Mouse (Mus musculus) midbrain, postnatal 0 days (tissue): ENCODE measurements at regions not wholly inside any gene's neighbourhood (a gene's known extent, or its start where the extent isn't known, plus 50 kb on each side); places are given as distances from the start of the nearest gene placed in this dataset.

Experiments used
- ATAC-seq: fragments of 200-750 bp; cut with Nextera tagmentation; 2 replicates; pipeline ENCODE4 v1.8.0; 2017; ENCODE audit warnings: moderate number of reproducible peaks, mild to moderate bottlenecking, moderate TSS enrichment, moderate library complexity; ENCODE audit not compliant: low FRiP score
- DNase-seq: peaks from one replicate; pipeline ENCODE4 v3.0.0-alpha.2; 2015; ENCODE audit warnings: low spot score
- H3K27ac ChIP-seq: fragments of 300-500 bp; sonication (generic); 2 replicates; pipeline ENCODE4 v1.5.1; 2014; ENCODE audit warnings: low read depth, mild to moderate bottlenecking, low read length, mixed read lengths
- H3K27me3 ChIP-seq: fragments of 300-500 bp; sonication (generic); 2 replicates; pipeline ENCODE4 v1.6.1; 2014; ENCODE audit warnings: low read length, control low read depth, mixed read lengths; ENCODE audit not compliant: insufficient read depth
- H3K36me3 ChIP-seq: fragments of 300-500 bp; sonication (generic); 2 replicates; pipeline ENCODE4 v1.6.1; 2014; ENCODE audit warnings: low read length, control low read depth, mixed read lengths; ENCODE audit not compliant: insufficient read depth
- H3K4me1 ChIP-seq: fragments of 300-500 bp; sonication (generic); 2 replicates; pipeline ENCODE4 v1.6.1; 2014; ENCODE audit warnings: mild to moderate bottlenecking, control low read depth, antibody characterized with exemption, low read length, mixed read lengths; ENCODE audit not compliant: insufficient read depth
- H3K4me2 ChIP-seq: fragments of 300-500 bp; sonication (generic); 2 replicates; pipeline ENCODE4 v1.6.1; 2014; ENCODE audit warnings: low read depth, mild to moderate bottlenecking, low read length, mixed read lengths; ENCODE audit not compliant: poor library complexity, severe bottlenecking
- H3K4me3 ChIP-seq: fragments of 300-500 bp; sonication (generic); 2 replicates; pipeline ENCODE4 v1.5.1; 2014; ENCODE audit warnings: low read depth, mild to moderate bottlenecking, low read length, moderate library complexity
- H3K9ac ChIP-seq: fragments of 300-500 bp; sonication (generic); replicated peaks from 2 replicates; pipeline ENCODE4 v1.6.1; 2014; ENCODE audit warnings: mild to moderate bottlenecking, low read length, moderate library complexity, mixed read lengths; ENCODE audit not compliant: poor library complexity, severe bottlenecking
- H3K9me3 ChIP-seq: fragments of 300-500 bp; sonication (generic); 2 replicates; pipeline ENCODE4 v1.6.1; 2016; ENCODE audit warnings: low read length, control low read depth
- CTCF ChIP-seq: IDR thresholded peaks from 2 replicates; pipeline ENCODE4 v1.5.1; 2016; ENCODE audit warnings: antibody characterized with exemption, mild to moderate bottlenecking
- WGBS: fragments of 180-500 bp; shearing (Covaris S2); extraction: QIAGEN DNeasy Blood & Tissue Kit; methylation state at CpG from one replicate; pipeline ENCODE4 v1.1.7; 2014; 5-methylcytosine and 5-hydroxymethylcytosine counted together

- Histone ChIP-seq H3K9ac (no peak overlapping the region), H3K4me1 (no peaks in the 10 kb centered on the region), H3K4me2 (no peak overlapping the region), H3K36me3 (no peaks in the 10 kb centered on the region), H3K4me3 (no peak overlapping the region), H3K27me3 (no peaks in the 10 kb centered on the region), H3K27ac (no peak overlapping the region), H3K9me3 (no peaks in the 10 kb centered on the region)
- TF ChIP-seq CTCF = no peak
- DNase-seq (no peak), ATAC-seq (no peak)
- WGBS = 84% methylated on average over 1 of the region's 1 CpGs
Measured at GRCm38 (mm10) chr6:18710763-18711162, 137.6 kb upstream of the Lsm8 start.

- Histone ChIP-seq H3K4me2 (no peak overlapping the region), H3K9me3 (no peaks in the 10 kb centered on the region), H3K27me3 (no peaks in the 10 kb centered on the region), H3K9ac (no peak overlapping the region), H3K36me3 (no peaks in the 10 kb centered on the region), H3K4me3 (no peak overlapping the region), H3K4me1 (no peaks in the 10 kb centered on the region), H3K27ac (no peak overlapping the region)
- no peak for ATAC-seq
- TF ChIP-seq CTCF = no peak
- DNase-seq = no peak
- 67% methylated on average over 2 of the region's 2 CpGs for WGBS
Measured at GRCm38 (mm10) chr6:18748859-18749258, 99.5 kb upstream of the Lsm8 start.

GRCm38 (mm10) chr6:18764536-18764935 lies 83.8 kb upstream of the Lsm8 start:
- Histone ChIP-seq H3K9ac (no peak overlapping the region), H3K9me3 (no peaks in the 10 kb centered on the region), H3K4me1 (no peaks in the 10 kb centered on the region), H3K27ac (no peak overlapping the region), H3K4me2 (no peak overlapping the region), H3K4me3 (no peak overlapping the region), H3K27me3 (no peaks in the 10 kb centered on the region), H3K36me3 (no peaks in the 10 kb centered on the region)
- no peak for TF ChIP-seq CTCF
- ATAC-seq (no peak), DNase-seq (no peak)
- 84% methylated on average over 2 of the region's 2 CpGs for WGBS

- ATAC-seq = no peak
Measured at GRCm38 (mm10) chr6:18795390-18795789, 53.0 kb upstream of the Lsm8 start.

GRCm38 (mm10) chr6:18795847-18796246 lies 52.5 kb upstream of the Lsm8 start:
- no peak overlapping the region for H3K4me3 ChIP-seq
- H3K9me3 ChIP-seq = no peaks in the 10 kb centered on the region
- WGBS = 12% methylated on average over 1 of the region's 1 CpGs
- H3K36me3 ChIP-seq = no peaks in the 10 kb centered on the region
- H3K9ac ChIP-seq = no peak overlapping the region
- no peaks in the 10 kb centered on the region for H3K27me3 ChIP-seq
- no peaks in the 10 kb centered on the region for H3K4me1 ChIP-seq
- ATAC-seq (no peak), DNase-seq (no peak)
- H3K27ac ChIP-seq = no peak overlapping the region
- no peak overlapping the region for H3K4me2 ChIP-seq
- no peak for TF ChIP-seq CTCF

More at GRCm38 (mm10) chr6:18795390-18795789, 53.0 kb upstream of the Lsm8 start:
- H3K4me2 ChIP-seq = no peak overlapping the region
- TF ChIP-seq CTCF = no peak
- WGBS = 43% methylated on average over 4 of the region's 4 CpGs
- no peak overlapping the region for H3K27ac ChIP-seq
- no peak overlapping the region for H3K4me3 ChIP-seq
- H3K27me3 ChIP-seq = no peaks in the 10 kb centered on the region
- no peaks in the 10 kb centered on the region for H3K4me1 ChIP-seq
- no peaks in the 10 kb centered on the region for H3K9me3 ChIP-seq
- no peak overlapping the region for H3K9ac ChIP-seq
- no peaks in the 10 kb centered on the region for H3K36me3 ChIP-seq
- DNase-seq = no peak

- no peak for ATAC-seq
- Histone ChIP-seq H3K27me3 (no peaks in the 10 kb centered on the region), H3K27ac (no peak overlapping the region), H3K4me2 (no peak overlapping the region), H3K4me1 (no peaks in the 10 kb centered on the region), H3K9me3 (no peaks in the 10 kb centered on the region), H3K9ac (no peak overlapping the region), H3K36me3 (no peaks in the 10 kb centered on the region), H3K4me3 (no peak overlapping the region)
- TF ChIP-seq CTCF = no peak
- DNase-seq = peak; percentile 44
Measured at GRCm38 (mm10) chr6:18796540-18796939, 51.8 kb upstream of the Lsm8 start.
